ENCODE assay signal across 17 mouse cellular contexts in the genomic region with DNA sequence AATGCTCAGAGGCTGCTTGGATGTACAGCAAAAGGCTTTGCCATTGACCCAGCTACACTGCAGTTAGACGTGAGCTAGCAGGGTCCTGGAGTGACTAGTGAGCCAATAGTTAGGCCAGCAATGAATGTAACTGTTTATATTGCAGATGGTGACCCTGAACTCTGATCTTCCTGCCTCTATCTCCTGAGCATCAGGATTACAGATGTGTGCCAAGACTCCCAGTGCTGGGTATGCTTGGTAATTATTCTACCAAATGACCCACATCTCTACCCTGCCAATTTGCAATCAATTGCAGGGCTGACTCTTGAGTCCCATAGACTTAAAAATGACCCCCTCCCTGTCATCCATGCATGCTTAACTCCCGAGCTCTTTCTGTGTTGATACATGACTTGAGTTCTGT.
"Had no signal": no experiment of that assay in that cellular context is flagged by ENCODE, and none has a peak within 500 bp of the region (broad histone marks: within the 10 kb centered on the region; RNA-seq: fewer than 3 reads in every experiment).

No protein-coding gene starts in this region.

- H3K27ac ChIP-seq: lung, embryonic 15.5 days; macrophage; midbrain, embryonic 13.5 days; midbrain, embryonic 15.5 days; neural tube, embryonic 12.5 days; stomach, embryonic 15.5 days; stomach, postnatal 0 days had no signal

- H3K9ac ChIP-seq: lung, embryonic 15.5 days; midbrain, embryonic 13.5 days; midbrain, embryonic 15.5 days; neural tube, embryonic 12.5 days; stomach, embryonic 15.5 days had no signal

- H3K4me3 ChIP-seq: lung, embryonic 15.5 days; megakaryocyte, embryonic 14.5 days; midbrain, embryonic 13.5 days; midbrain, embryonic 15.5 days; neural tube, embryonic 12.5 days; stomach, embryonic 15.5 days had no signal

- ATAC-seq: lung, postnatal 0 days; midbrain, embryonic 13.5 days; midbrain, embryonic 15.5 days had no signal

- H3K9me3 ChIP-seq: lung, embryonic 15.5 days; megakaryocyte, embryonic 14.5 days; midbrain, embryonic 13.5 days; midbrain, embryonic 15.5 days; neural tube, embryonic 12.5 days; stomach, embryonic 15.5 days had no signal

- H3K27me3 ChIP-seq: lung, embryonic 15.5 days; megakaryocyte, embryonic 14.5 days; midbrain, embryonic 15.5 days; neural tube, embryonic 12.5 days; stomach, embryonic 15.5 days had no signal

- H3K4me1 ChIP-seq: neural tube, embryonic 12.5 days; stomach, embryonic 15.5 days had no signal

- DNase-seq: lung, adult 2 months; lung, postnatal 14 days; lung, postnatal 36 days; right cerebral cortex, postnatal 14 days; thymus, adult 2 months; thymus, postnatal 25 days; thymus, postnatal 4 days had no signal

- H3K36me3 ChIP-seq: lung, embryonic 15.5 days; midbrain, embryonic 13.5 days; midbrain, embryonic 15.5 days; neural tube, embryonic 12.5 days; stomach, embryonic 15.5 days had no signal

- H3K4me2 ChIP-seq: lung, embryonic 15.5 days; midbrain, embryonic 11.5 days; midbrain, embryonic 13.5 days; midbrain, embryonic 15.5 days; neural tube, embryonic 12.5 days; stomach, embryonic 15.5 days had no signal
